Comparison of ENCODE assay signal across 13 mouse cellular contexts in genomic region chr13:53316515-53317295, GRCm38 (mm10). TPM values are rescaled to one million over a fixed set of nuclear protein-coding genes. Genes with fewer than 3 reads are reported as not detected.
A peak's percentile ranks its signal among the peaks of the same experiment; 100 is the strongest.
DNase-seq lines count a peak whose midpoint lies in the region; ATAC-seq and TF ChIP-seq lines count a peak whose summit lies in the region.
"Had no signal": no experiment of that assay in that cellular context is flagged by ENCODE, and none has a peak within 500 bp of the region (broad histone marks: within the 10 kb centered on the region; RNA-seq: fewer than 3 reads in every experiment).

No protein-coding gene starts in this region.

- no peaks in the 10 kb centered on the region for H3K9me3 ChIP-seq in liver, postnatal 0 days (ENCODE audit: low read length)
- H3K9me3 ChIP-seq in liver, embryonic 11.5 days (ENCODE audit: control insufficient read depth, low read length), result no peaks in the 10 kb centered on the region
- no peaks in the 10 kb centered on the region for H3K9me3 ChIP-seq in intestine, embryonic 14.5 days (ENCODE audit: control insufficient read depth, low read length)
- no peaks in the 10 kb centered on the region for H3K9me3 ChIP-seq in forebrain, embryonic 12.5 days
- H3K9me3 ChIP-seq: hindbrain, embryonic 12.5 days had no signal

- TF ChIP-seq CTCF in liver, postnatal 0 days (IDR thresholded peaks at IDR 0.05; ENCODE audit: low read depth), result no peak

- no peak overlapping the region for H3K4me2 ChIP-seq in liver, postnatal 0 days (ENCODE audit: low read depth, low read length)
- no peak overlapping the region for H3K4me2 ChIP-seq in liver, embryonic 11.5 days
- no peak overlapping the region for H3K4me2 ChIP-seq in intestine, embryonic 14.5 days (ENCODE audit: low read length)
- no peak overlapping the region for H3K4me2 ChIP-seq in forebrain, embryonic 12.5 days
- H3K4me2 ChIP-seq: hindbrain, embryonic 12.5 days had no signal

- WGBS in liver, postnatal 0 days (ENCODE audit: insufficient replicate concordance), result 26% methylated on average over 11 of the region's 11 CpGs
- 56% methylated on average over 11 of the region's 11 CpGs for WGBS in liver, embryonic 11.5 days
- WGBS in intestine, embryonic 14.5 days, result 51% methylated on average over 11 of the region's 11 CpGs
- 15% methylated on average over 11 of the region's 11 CpGs for WGBS in large intestine, adult 2 months
- WGBS in forebrain, embryonic 12.5 days, result 73% methylated on average over 11 of the region's 11 CpGs

- H3K4me3 ChIP-seq in liver, postnatal 0 days (ENCODE audit: low read depth, low read length), result no peak overlapping the region
- H3K4me3 ChIP-seq in liver, embryonic 11.5 days (ENCODE audit: low read depth, low read length), result no peak overlapping the region
- no peak overlapping the region for H3K4me3 ChIP-seq in intestine, embryonic 14.5 days (ENCODE audit: low read depth, low read length)
- no peak overlapping the region for H3K4me3 ChIP-seq in forebrain, embryonic 12.5 days (replicated peaks)
- H3K4me3 ChIP-seq: hindbrain, embryonic 12.5 days; left cerebral cortex, adult 2 months had no signal

- no peaks in the 10 kb centered on the region for H3K4me1 ChIP-seq in liver, postnatal 0 days (ENCODE audit: insufficient read depth)
- H3K4me1 ChIP-seq in liver, embryonic 11.5 days (replicated peaks; ENCODE audit: control insufficient read depth, insufficient read depth, low read length), result no peaks in the 10 kb centered on the region
- 0 out of 2 replicates have a peak, but pooled peaks cover 5% of the 10 kb centered on the region for H3K4me1 ChIP-seq in intestine, embryonic 14.5 days (replicated peaks; ENCODE audit: control insufficient read depth, insufficient read depth, low read length)
- H3K4me1 ChIP-seq in forebrain, embryonic 12.5 days, result no peaks in the 10 kb centered on the region
- H3K4me1 ChIP-seq: hindbrain, embryonic 12.5 days had no signal

- intact Hi-C loops in heart, postnatal 10 days (cut with DNase I), result no loop called here
- intact Hi-C loops in heart, postnatal 36 days (cut with DNase I), result no loop called here

- H3K36me3 ChIP-seq in liver, postnatal 0 days (replicated peaks; ENCODE audit: insufficient read depth, low read length), result no peaks in the 10 kb centered on the region
- H3K36me3 ChIP-seq in liver, embryonic 11.5 days (ENCODE audit: control insufficient read depth, insufficient read depth, low read length), result no peaks in the 10 kb centered on the region
- no peaks in the 10 kb centered on the region for H3K36me3 ChIP-seq in intestine, embryonic 14.5 days (ENCODE audit: control insufficient read depth, insufficient read depth, low read length)
- H3K36me3 ChIP-seq in forebrain, embryonic 12.5 days (replicated peaks), result no peaks in the 10 kb centered on the region
- H3K36me3 ChIP-seq: hindbrain, embryonic 12.5 days had no signal

- peak; percentile 56 for DNase-seq in liver, postnatal 0 days
- DNase-seq in liver, embryonic 11.5 days (ENCODE audit: low spot score), result no peak
- DNase-seq in R1 (ENCODE audit: low read depth, low spot score), result peak; percentile 16
- DNase-seq in intestine, embryonic 14.5 days (ENCODE audit: low spot score), result peak; percentile 83
- peak; percentile 85 for DNase-seq in large intestine, adult 2 months (ENCODE audit: low read depth, low spot score)
- DNase-seq in heart, postnatal 10 days, result no peak
- no peak for DNase-seq in heart, postnatal 36 days
- DNase-seq: cerebellum, adult 9-10 months; lung, postnatal 10 days; midbrain, embryonic 14.5 days had no signal

- H3K27me3 ChIP-seq in liver, postnatal 0 days (ENCODE audit: insufficient read depth, low read length), result no peaks in the 10 kb centered on the region
- no peaks in the 10 kb centered on the region for H3K27me3 ChIP-seq in liver, embryonic 11.5 days (replicated peaks; ENCODE audit: control insufficient read depth, insufficient read depth, low read length)
- H3K27me3 ChIP-seq in intestine, embryonic 14.5 days (replicated peaks; ENCODE audit: control insufficient read depth, insufficient read depth, low read length), result no peaks in the 10 kb centered on the region
- no peaks in the 10 kb centered on the region for H3K27me3 ChIP-seq in forebrain, embryonic 12.5 days
- H3K27me3 ChIP-seq: hindbrain, embryonic 12.5 days had no signal

- no peak overlapping the region for H3K9ac ChIP-seq in liver, postnatal 0 days (replicated peaks)
- no peak overlapping the region for H3K9ac ChIP-seq in liver, embryonic 11.5 days (ENCODE audit: low read depth, low read length)
- no peak overlapping the region for H3K9ac ChIP-seq in intestine, embryonic 14.5 days (ENCODE audit: low read length)
- no peak overlapping the region for H3K9ac ChIP-seq in forebrain, embryonic 12.5 days
- H3K9ac ChIP-seq: hindbrain, embryonic 12.5 days had no signal

- no peak overlapping the region for H3K27ac ChIP-seq in liver, postnatal 0 days (ENCODE audit: low read depth)
- H3K27ac ChIP-seq in liver, embryonic 11.5 days (ENCODE audit: low read depth, low read length), result no peak overlapping the region
- no peak overlapping the region for H3K27ac ChIP-seq in intestine, embryonic 14.5 days (ENCODE audit: low read depth)
- H3K27ac ChIP-seq in forebrain, embryonic 12.5 days, result no peak overlapping the region
- H3K27ac ChIP-seq: hindbrain, embryonic 12.5 days; left cerebral cortex, adult 2 months had no signal

- TF ChIP-seq EP300 in liver, postnatal 0 days (IDR thresholded peaks at IDR 0.05; ENCODE audit: low read depth), result no peak

- peak; percentile 36; the same call in 1 of the 2 replicates for ATAC-seq in liver, postnatal 0 days
- no peak for ATAC-seq in liver, embryonic 11.5 days (replicated peaks; ENCODE audit: low FRiP score)
- peak; percentile 57; the same call in 1 of the 2 replicates for ATAC-seq in intestine, embryonic 14.5 days (replicated peaks; ENCODE audit: low FRiP score, low TSS enrichment, low read depth)
- no peak for ATAC-seq in forebrain, embryonic 12.5 days (ENCODE audit: low FRiP score)

RNA-seq across cellular contexts. Expression of gene Ror2, which starts 30.8 kb away (rescaled TPM):
- 0.05 and 0.18 TPM in 2 replicates for polyA plus RNA-seq in liver, postnatal 0 days (2015; fragmentation: Nextera tagmentation; extraction: Ambion mirVana)
- 3.8 and 4.3 TPM in 2 replicates for polyA plus RNA-seq in liver, embryonic 11.5 days (2014; fragmentation: Nextera tagmentation; extraction: Ambion mirVana)
- 15.5 and 18.5 TPM in 2 replicates for polyA plus RNA-seq in intestine, embryonic 14.5 days (2014; fragmentation: Nextera tagmentation; extraction: Ambion mirVana)
- 5.9 and 6.4 TPM in 2 replicates for polyA plus RNA-seq in large intestine, adult 2 months (2012; rRNA removed)
- total RNA-seq in heart, postnatal 10 days (2021), result 1 to 10 TPM; 5.3 to 5.8 TPM
- 1 to 10 TPM; 1.3 to 1.9 TPM for total RNA-seq in heart, postnatal 36 days (2021)
- polyA plus RNA-seq in forebrain, embryonic 12.5 days (2016; fragmentation: Nextera tagmentation; extraction: Ambion mirVana), result 13.9 and 18.5 TPM in 2 replicates

Comparison
In these comparisons a context has a peak if more than half of its experiments do, and no peak if none do; other contexts are left out.
1. ATAC-seq: peak in liver, postnatal 0 days (single experiment) and intestine, embryonic 14.5 days (single experiment); none in liver, embryonic 11.5 days (single experiment) and forebrain, embryonic 12.5 days (single experiment).
2. DNase-seq: peak in liver, postnatal 0 days (single experiment), R1 (single experiment), intestine, embryonic 14.5 days (single experiment) and large intestine, adult 2 months (single experiment); none in liver, embryonic 11.5 days (single experiment), heart, postnatal 10 days (0 of 2) and heart, postnatal 36 days (0 of 2).